In genomic region chr4:86725175-86725574, GRCm38 (mm10) we compare ENCODE assay signal across 15 mouse cellular contexts. TPM values are rescaled to one million over a fixed set of nuclear protein-coding genes. Genes with fewer than 3 reads are reported as not detected.
DNase-seq lines count a peak whose midpoint lies in the region; ATAC-seq and TF ChIP-seq lines count a peak whose summit lies in the region.
"Had no signal": no experiment of that assay in that cellular context is flagged by ENCODE, and none has a peak within 500 bp of the region (broad histone marks: within the 10 kb centered on the region; RNA-seq: fewer than 3 reads in every experiment).

No protein-coding gene starts in this region.

- peak overlapping the region; percentile 27 for H3K4me2 ChIP-seq in heart, embryonic 13.5 days
- peak overlapping the region; percentile 22 for H3K4me2 ChIP-seq in liver, embryonic 13.5 days
- no peak overlapping the region for H3K4me2 ChIP-seq in forebrain, embryonic 14.5 days (ENCODE audit: low read length)
- H3K4me2 ChIP-seq: midbrain, embryonic 13.5 days; neural tube, embryonic 13.5 days had no signal

- no peaks in the 10 kb centered on the region for H3K36me3 ChIP-seq in heart, embryonic 13.5 days
- no peaks in the 10 kb centered on the region for H3K36me3 ChIP-seq in heart, adult 2 months (ENCODE audit: control insufficient read depth, insufficient read depth, low read length)
- H3K36me3 ChIP-seq in liver, embryonic 13.5 days = no peaks in the 10 kb centered on the region
- H3K36me3 ChIP-seq in forebrain, embryonic 14.5 days (ENCODE audit: control insufficient read depth, insufficient read depth, low read length) = no peaks in the 10 kb centered on the region
- H3K36me3 ChIP-seq: limb, embryonic 10.5 days; midbrain, embryonic 13.5 days; neural tube, embryonic 13.5 days had no signal

- no peak for TF ChIP-seq EP300 in heart, adult 2 months (IDR thresholded peaks at IDR 0.05; ENCODE audit: insufficient read depth, low read depth, low read length)

- ATAC-seq in heart, embryonic 13.5 days (ENCODE audit: extremely low read depth, insufficient number of reproducible peaks, low FRiP score, low TSS enrichment) = no peak
- peak; percentile 82 for ATAC-seq in liver, embryonic 13.5 days (ENCODE audit: low read depth)
- no peak for ATAC-seq in forebrain, embryonic 14.5 days
- ATAC-seq: midbrain, embryonic 13.5 days had no signal

- no peaks in the 10 kb centered on the region for H3K27me3 ChIP-seq in heart, embryonic 13.5 days (replicated peaks)
- no peaks in the 10 kb centered on the region for H3K27me3 ChIP-seq in heart, adult 2 months (ENCODE audit: control insufficient read depth, insufficient read depth, low read length)
- no peaks in the 10 kb centered on the region for H3K27me3 ChIP-seq in liver, embryonic 13.5 days
- H3K27me3 ChIP-seq in forebrain, embryonic 14.5 days (replicated peaks; ENCODE audit: control insufficient read depth, insufficient read depth, low read length) = no peaks in the 10 kb centered on the region
- H3K27me3 ChIP-seq: midbrain, embryonic 13.5 days; neural tube, embryonic 13.5 days had no signal

- 0 out of 2 replicates have a peak overlapping the region, but pooled peaks have one; percentile 37 for H3K9ac ChIP-seq in heart, embryonic 13.5 days
- H3K9ac ChIP-seq in heart, adult 2 months (ENCODE audit: low read depth, low read length) = no peak overlapping the region
- peak overlapping the region; percentile 35; the same call in 1 of the 2 replicates for H3K9ac ChIP-seq in liver, embryonic 13.5 days
- H3K9ac ChIP-seq in forebrain, embryonic 14.5 days (ENCODE audit: low read length) = no peak overlapping the region
- H3K9ac ChIP-seq: midbrain, embryonic 13.5 days; neural tube, embryonic 13.5 days had no signal

- H3K27ac ChIP-seq in heart, embryonic 13.5 days (replicated peaks) = peak overlapping the region; percentile 58; the same call in 1 of the 2 replicates
- no peak overlapping the region for H3K27ac ChIP-seq in heart, adult 2 months
- 0 out of 2 replicates have a peak overlapping the region, but pooled peaks have one; percentile 11 for H3K27ac ChIP-seq in liver, embryonic 13.5 days
- H3K27ac ChIP-seq in forebrain, embryonic 14.5 days (ENCODE audit: low read depth, low read length) = no peak overlapping the region
- H3K27ac ChIP-seq: limb, embryonic 10.5 days; midbrain, embryonic 13.5 days; neural tube, embryonic 13.5 days had no signal

- no peak overlapping the region for H3K4me3 ChIP-seq in heart, embryonic 13.5 days
- H3K4me3 ChIP-seq in heart, adult 2 months = no peak overlapping the region
- no peak overlapping the region for H3K4me3 ChIP-seq in liver, embryonic 13.5 days (replicated peaks)
- H3K4me3 ChIP-seq in forebrain, embryonic 14.5 days (ENCODE audit: low read depth, low read length) = no peak overlapping the region
- H3K4me3 ChIP-seq: limb, embryonic 10.5 days; midbrain, embryonic 13.5 days; neural tube, embryonic 13.5 days had no signal

- intact Hi-C loops in heart, adult 2 months (cut with DNase I) = no loop called here

- no peaks in the 10 kb centered on the region for H3K79me2 ChIP-seq in heart, adult 2 months (replicated peaks; ENCODE audit: control insufficient read depth, insufficient read depth, low read length)

- no peak for DNase-seq in heart, adult 2 months
- DNase-seq in CD4-positive helper T cell, adult 2 months (ENCODE audit: low read depth, low spot score) = peak; percentile 43
- peak; percentile 32 to 38 for DNase-seq in adrenal gland, postnatal 36 days
- peak; percentile 7 for DNase-seq in liver, embryonic 13.5 days
- DNase-seq in kidney, postnatal 36 days = no peak
- DNase-seq in left cerebral cortex, adult 18-20 months (ENCODE audit: low spot score in 2 of 2) = no peak
- DNase-seq in forebrain, embryonic 14.5 days (ENCODE audit: low spot score) = no peak
- DNase-seq: cerebellum, postnatal 36 days; kidney, adult 18-20 months; layer of hippocampus, adult 9-11 months; thymus, adult 2 months had no signal

- peaks cover 12% of the 10 kb centered on the region for H3K4me1 ChIP-seq in heart, embryonic 13.5 days
- H3K4me1 ChIP-seq in heart, adult 2 months (ENCODE audit: control insufficient read depth, insufficient read depth, low read length) = no peaks in the 10 kb centered on the region
- H3K4me1 ChIP-seq in liver, embryonic 13.5 days (replicated peaks) = peaks cover 23% of the 10 kb centered on the region
- H3K4me1 ChIP-seq in forebrain, embryonic 14.5 days (ENCODE audit: control insufficient read depth, insufficient read depth, low read length) = no peaks in the 10 kb centered on the region
- H3K4me1 ChIP-seq: limb, embryonic 10.5 days; midbrain, embryonic 13.5 days; neural tube, embryonic 13.5 days had no signal

- TF ChIP-seq POLR2A in heart, adult 2 months (IDR thresholded peaks at IDR 0.05; ENCODE audit: insufficient read depth, low read depth, low read length) = no peak

- H3K9me3 ChIP-seq in heart, embryonic 13.5 days = no peaks in the 10 kb centered on the region
- no peaks in the 10 kb centered on the region for H3K9me3 ChIP-seq in liver, embryonic 13.5 days (replicated peaks)
- H3K9me3 ChIP-seq in forebrain, embryonic 14.5 days (replicated peaks; ENCODE audit: control insufficient read depth, low read length) = no peaks in the 10 kb centered on the region
- H3K9me3 ChIP-seq: limb, embryonic 10.5 days; midbrain, embryonic 13.5 days; neural tube, embryonic 13.5 days had no signal

- WGBS in heart, embryonic 13.5 days = 10% methylated on average over 4 of the region's 4 CpGs
- 18% methylated on average over 4 of the region's 4 CpGs for WGBS in heart, adult 2 months
- 11% methylated on average over 4 of the region's 4 CpGs for WGBS in liver, embryonic 13.5 days (ENCODE audit: insufficient replicate concordance)
- 87% methylated on average over 4 of the region's 4 CpGs for WGBS in forebrain, embryonic 14.5 days

- no peak for TF ChIP-seq CTCF in heart, adult 2 months (IDR thresholded peaks at IDR 0.05)

RNA-seq across cellular contexts. Expression of gene Dennd4c, which starts 23.2 kb away (rescaled TPM):
- polyA plus RNA-seq in heart, embryonic 13.5 days (2015; fragmentation: Nextera tagmentation; extraction: Ambion mirVana) = 3.3 and 4.1 TPM in 2 replicates
- 10 to 100 TPM; 36.0 to 36.3 TPM for total RNA-seq in heart, adult 2 months (2021)
- polyA plus RNA-seq in heart, adult 2 months (2012; rRNA removed) = 7.1 and 12.4 TPM in 2 replicates
- 10 to 100 TPM; 48.2 to 55.4 TPM for total RNA-seq in adrenal gland, postnatal 36 days (2021)
- 1.5 and 2.6 TPM in 2 replicates for polyA plus RNA-seq in liver, embryonic 13.5 days (2015; fragmentation: Nextera tagmentation; extraction: Ambion mirVana)
- 10 to 100 TPM; 10.2 to 11.6 TPM for total RNA-seq in left cerebral cortex, adult 18-20 months (2021)
- polyA plus RNA-seq in forebrain, embryonic 14.5 days (2014; fragmentation: Nextera tagmentation; extraction: Ambion mirVana) = 3.1 and 3.7 TPM in 2 replicates

RNA-seq across cellular contexts. Expression of gene Plin2, which starts 55.3 kb away (rescaled TPM):
- polyA plus RNA-seq in heart, embryonic 13.5 days (2015; fragmentation: Nextera tagmentation; extraction: Ambion mirVana) = 66.8 and 68.5 TPM in 2 replicates
- total RNA-seq in heart, adult 2 months (2021) = 100 to 1,000 TPM; 115 to 120 TPM
- polyA plus RNA-seq in heart, adult 2 months (2012; rRNA removed) = 89.4 and 117 TPM in 2 replicates
- total RNA-seq in adrenal gland, postnatal 36 days (2021) = 100 to 1,000 TPM; 347 to 417 TPM
- 144 and 148 TPM in 2 replicates for polyA plus RNA-seq in liver, embryonic 13.5 days (2015; fragmentation: Nextera tagmentation; extraction: Ambion mirVana)
- 10 to 100 TPM in 1 of 2 experiments, 1 to 10 TPM in 1; 9.4 to 12.4 TPM for total RNA-seq in left cerebral cortex, adult 18-20 months (2021)
- polyA plus RNA-seq in forebrain, embryonic 14.5 days (2014; fragmentation: Nextera tagmentation; extraction: Ambion mirVana) = 49.4 and 58.5 TPM in 2 replicates

Comparison
In these comparisons a context has a peak if more than half of its experiments do, and no peak if none do; other contexts are left out.
1. H3K27ac ChIP-seq: peak in heart, embryonic 13.5 days (single experiment) and liver, embryonic 13.5 days (single experiment); none in heart, adult 2 months (single experiment) and forebrain, embryonic 14.5 days (single experiment).
2. H3K9ac ChIP-seq: peak in heart, embryonic 13.5 days (single experiment) and liver, embryonic 13.5 days (single experiment); none in heart, adult 2 months (single experiment) and forebrain, embryonic 14.5 days (single experiment).
3. DNase-seq: peak in CD4-positive helper T cell, adult 2 months (single experiment), adrenal gland, postnatal 36 days (2 of 2) and liver, embryonic 13.5 days (single experiment); none in heart, adult 2 months (0 of 2), kidney, postnatal 36 days (0 of 2), left cerebral cortex, adult 18-20 months (0 of 2) and forebrain, embryonic 14.5 days (single experiment).